Mouse (Mus musculus) liver, adult 2 months (tissue): ENCODE results near the gene Tenm2.

Experiments
- CTCF ChIP-seq: fragments of 200-500 bp; IDR thresholded peaks from 2 replicates; pipeline ENCODE4 v1.5.1; 2011; ENCODE audit warnings: low read depth, low read length, control low read depth
- POLR2A ChIP-seq: fragments of 200-500 bp; IDR thresholded peaks from 2 replicates; pipeline ENCODE4 v1.6.1; 2011; ENCODE audit warnings: low read length, control low read depth; ENCODE audit not compliant: insufficient read depth; ENCODE audit errors: extremely low read depth

DNA sequence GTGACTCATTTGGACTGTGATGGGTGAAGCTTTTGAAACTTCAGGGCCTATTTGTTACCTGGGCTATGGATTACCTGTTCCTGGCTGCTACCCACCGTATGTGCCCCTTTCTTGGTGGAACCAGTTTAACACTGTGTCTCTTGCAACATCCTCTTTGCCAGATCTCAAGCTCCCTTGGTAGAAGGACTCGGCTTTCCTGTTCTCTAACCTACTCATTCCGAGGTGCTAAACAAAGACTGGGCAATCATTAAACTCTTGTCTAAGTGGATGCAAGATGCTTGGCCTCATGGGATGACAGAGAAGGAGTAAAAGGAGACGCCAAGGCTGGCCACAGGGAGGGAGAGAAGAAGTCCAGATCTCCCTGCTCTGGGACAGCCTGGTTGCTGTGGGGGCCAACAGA lies 1198.5 kb downstream of the Tenm2 start:
- TF ChIP-seq POLR2A (no peak), CTCF (no peak)
